Mouse (Mus musculus) layer of hippocampus, postnatal 25 days (tissue): ENCODE measurements at regions not wholly inside any gene's neighbourhood (a gene's known extent, or its start where the extent isn't known, plus 50 kb on each side); places are given as distances from the start of the nearest gene placed in this dataset.
"Not testable (repeated sequence)": the region's sequence is repeated elsewhere in the genome, so short reads cannot be mapped to it uniquely, and the experiment has no call there.

Source experiments
- DNase-seq, 2 experiments: peaks; one replicate each; pipeline ENCODE4 v3.0.0; 2022; ENCODE audit warnings: mixed read lengths in 2 of 2, low spot score in 1 of 2; ENCODE audit errors: extremely low spot score in 1 of 2

GRCm38 (mm10) chr9:33681129-33681528 is 804.6 kb upstream of the Kirrel3 start:
- peak in 1 of 2 experiments; percentile 3 for DNase-seq

GRCm38 (mm10) chr9:33691731-33692130 is 794.0 kb upstream of the Kirrel3 start:
- no peak for DNase-seq

GRCm38 (mm10) chr9:33717614-33718013 is 768.1 kb upstream of the Kirrel3 start:
- no peak for DNase-seq

- DNase-seq: no peak
Observed at GRCm38 (mm10) chr9:33724811-33725210, 760.9 kb upstream of the Kirrel3 start.

- DNase-seq: not testable (repeated sequence)
Observed at GRCm38 (mm10) chr9:33728058-33728457, 757.6 kb upstream of the Kirrel3 start.

GRCm38 (mm10) chr9:33760701-33761100 is 725.0 kb upstream of the Kirrel3 start:
- DNase-seq: no peak

- no peak for DNase-seq
Observed at GRCm38 (mm10) chr9:33766235-33766634, 719.5 kb upstream of the Kirrel3 start.

- no peak for DNase-seq
Observed at GRCm38 (mm10) chr9:33769811-33770210, 715.9 kb upstream of the Kirrel3 start.

GRCm38 (mm10) chr9:33774178-33774577 is 711.5 kb upstream of the Kirrel3 start:
- DNase-seq: no peak

GRCm38 (mm10) chr9:33790617-33791016 is 695.1 kb upstream of the Kirrel3 start:
- peak; percentile 21 for DNase-seq

- no peak for DNase-seq
Observed at GRCm38 (mm10) chr9:33800250-33800649, 685.4 kb upstream of the Kirrel3 start.

- DNase-seq: no peak
Observed at GRCm38 (mm10) chr9:33800763-33801162, 684.9 kb upstream of the Kirrel3 start.

GRCm38 (mm10) chr9:33814739-33815368 is 670.8 kb upstream of the Kirrel3 start:
- DNase-seq: no peak

GRCm38 (mm10) chr9:33822574-33823394 is 662.9 kb upstream of the Kirrel3 start:
- DNase-seq: no peak

- DNase-seq: no peak
Observed at GRCm38 (mm10) chr9:33826116-33826515, 659.6 kb upstream of the Kirrel3 start.

- no peak for DNase-seq
Observed at GRCm38 (mm10) chr9:33827409-33827808, 658.3 kb upstream of the Kirrel3 start.

GRCm38 (mm10) chr9:33837666-33838380 is 647.9 kb upstream of the Kirrel3 start:
- DNase-seq: no peak

GRCm38 (mm10) chr9:33849623-33850022 is 636.1 kb upstream of the Kirrel3 start:
- no peak for DNase-seq

- no peak for DNase-seq
Observed at GRCm38 (mm10) chr9:33850024-33850423, 635.7 kb upstream of the Kirrel3 start.

GRCm38 (mm10) chr9:33850993-33851392 is 634.7 kb upstream of the Kirrel3 start:
- no peak for DNase-seq

- DNase-seq: peak in 1 of 2 experiments; percentile 37
Observed at GRCm38 (mm10) chr9:33856169-33856568, 629.5 kb upstream of the Kirrel3 start.
